Mouse (Mus musculus) liver, embryonic 16.5 days (tissue): ENCODE measurements around the gene Prss56. TPM values are rescaled to one million over a fixed set of nuclear protein-coding genes. Genes with fewer than 3 reads are reported as not detected.

Experiments used
- ATAC-seq: fragments of 200-750 bp; cut with Nextera tagmentation; 2 replicates; pipeline ENCODE4 v1.8.0; 2017; ENCODE audit warnings: low read depth, mild to moderate bottlenecking, moderate number of reproducible peaks, moderate library complexity
- H3K27ac ChIP-seq: fragments of 300-500 bp; sonication (generic); 2 replicates; pipeline ENCODE4 v1.5.1; 2014; ENCODE audit warnings: mild to moderate bottlenecking, low read length
- H3K27me3 ChIP-seq: fragments of 300-500 bp; sonication (generic); 2 replicates; pipeline ENCODE4 v1.6.1; 2014; ENCODE audit warnings: low read depth, low read length, mixed read lengths; ENCODE audit not compliant: control insufficient read depth, insufficient read depth
- H3K36me3 ChIP-seq: fragments of 300-500 bp; sonication (generic); 2 replicates; pipeline ENCODE4 v1.6.1; 2014; ENCODE audit warnings: mild to moderate bottlenecking; ENCODE audit not compliant: control insufficient read depth, insufficient read depth
- H3K4me1 ChIP-seq: fragments of 300-500 bp; sonication (generic); 2 replicates; pipeline ENCODE4 v1.6.1; 2014; ENCODE audit warnings: low read depth, low read length, mixed read lengths; ENCODE audit not compliant: control insufficient read depth
- H3K4me2 ChIP-seq: fragments of 300-500 bp; sonication (generic); 2 replicates; pipeline ENCODE4 v1.6.1; 2014; ENCODE audit warnings: low read depth, low read length, mixed read lengths
- H3K4me3 ChIP-seq: fragments of 300-500 bp; sonication (generic); 2 replicates; pipeline ENCODE4 v1.5.1; 2014; ENCODE audit warnings: low read depth, mild to moderate bottlenecking, low read length
- H3K9ac ChIP-seq: fragments of 300-500 bp; sonication (generic); 2 replicates; pipeline ENCODE4 v1.6.1; 2014; ENCODE audit warnings: low read depth, low read length
- H3K9me3 ChIP-seq: fragments of 300-500 bp; sonication (generic); replicated peaks from 2 replicates; pipeline ENCODE4 v1.6.1; 2016; ENCODE audit warnings: low read length; ENCODE audit not compliant: control insufficient read depth
- WGBS: fragments of 180-500 bp; shearing (Covaris S2); extraction: QIAGEN DNeasy Blood & Tissue Kit; methylation state at CpG from one replicate; pipeline ENCODE4 v1.1.7; 2014; ENCODE audit not compliant: insufficient replicate concordance; 5-methylcytosine and 5-hydroxymethylcytosine counted together
- polyA plus RNA-seq: library from polyadenylated mRNA; unstranded; fragments of >200 nt; fragmentation: Nextera tagmentation; extraction: Ambion mirVana; gene quantifications from 2 replicates; pipeline ENCODE4 v1.2.1, GENCODE M21; 2015

Prss56 gene
- polyA plus RNA-seq, 1 experiment from 2014 or later, result not detected

GRCm38 (mm10) chr1:87156199-87156587 lies 26.9 kb upstream of the Prss56 start, which contains the start of gene Ecel1:
TSS of gene Ecel1 (minus strand) at chr1:87156521.
- peaks cover 72% of the 10 kb centered on the region for H3K27me3 ChIP-seq
- 2% methylated on average over 12 of the region's 12 CpGs for WGBS
- no peaks in the 10 kb centered on the region for H3K36me3 ChIP-seq
- H3K9ac ChIP-seq, result no peak within 1 kb of the TSS
- H3K4me2 ChIP-seq, result no peak within 1 kb of the TSS
- H3K9me3 ChIP-seq, result no peaks in the 10 kb centered on the region
- H3K4me1 ChIP-seq, result no peaks in the 10 kb centered on the region
- no peak within 1 kb of the TSS for H3K27ac ChIP-seq
- no peak within 1 kb of the TSS for H3K4me3 ChIP-seq
- no peak for ATAC-seq

GRCm38 (mm10) chr1:87159396-87159795 lies 23.7 kb upstream of the Prss56 start:
- WGBS, result 40% methylated on average over 3 of the region's 3 CpGs
- H3K27ac ChIP-seq, result no peak overlapping the region
- H3K27me3 ChIP-seq, result peaks cover 40% of the 10 kb centered on the region

GRCm38 (mm10) chr1:87164164-87164795 lies 18.8 kb upstream of the Prss56 start:
- no peak for ATAC-seq
- Histone ChIP-seq H3K4me1 (no peaks in the 10 kb centered on the region), H3K27ac (no peak overlapping the region), H3K4me2 (no peak overlapping the region), H3K9ac (no peak overlapping the region), H3K9me3 (no peaks in the 10 kb centered on the region), H3K27me3 (peaks cover 2% of the 10 kb centered on the region; the same call in 1 of the 2 replicates), H3K36me3 (no peaks in the 10 kb centered on the region), H3K4me3 (no peak overlapping the region)
- WGBS, result 31% methylated on average over 11 of the region's 11 CpGs

More at GRCm38 (mm10) chr1:87159396-87159795, 23.7 kb upstream of the Prss56 start:
- no peak overlapping the region for H3K9ac ChIP-seq
- H3K4me3 ChIP-seq, result no peak overlapping the region
- H3K36me3 ChIP-seq, result no peaks in the 10 kb centered on the region
- no peak overlapping the region for H3K4me2 ChIP-seq
- ATAC-seq, result no peak
- H3K4me1 ChIP-seq, result no peaks in the 10 kb centered on the region
- H3K9me3 ChIP-seq, result no peaks in the 10 kb centered on the region

GRCm38 (mm10) chr1:87164796-87165184 lies 18.3 kb upstream of the Prss56 start:
- ATAC-seq, result no peak
- Histone ChIP-seq H3K27me3 (peaks cover 3% of the 10 kb centered on the region; the same call in 1 of the 2 replicates), H3K9me3 (no peaks in the 10 kb centered on the region), H3K9ac (no peak overlapping the region), H3K4me3 (no peak overlapping the region), H3K27ac (no peak overlapping the region), H3K36me3 (no peaks in the 10 kb centered on the region), H3K4me2 (no peak overlapping the region), H3K4me1 (no peaks in the 10 kb centered on the region)
- 44% methylated on average over 9 of the region's 9 CpGs for WGBS

- no peaks in the 10 kb centered on the region for H3K36me3 ChIP-seq
- no peak overlapping the region for H3K4me3 ChIP-seq
- H3K4me2 ChIP-seq, result no peak overlapping the region
- H3K9me3 ChIP-seq, result no peaks in the 10 kb centered on the region
- 17% methylated on average over 19 of the region's 19 CpGs for WGBS
- peaks cover 16% of the 10 kb centered on the region for H3K27me3 ChIP-seq
- H3K4me1 ChIP-seq, result no peaks in the 10 kb centered on the region; the same call in 1 of the 2 replicates
- H3K27ac ChIP-seq, result no peak overlapping the region
- H3K9ac ChIP-seq, result no peak overlapping the region
- ATAC-seq, result no peak
Measured at GRCm38 (mm10) chr1:87170458-87170857, 12.7 kb upstream of the Prss56 start.

- no peak overlapping the region for H3K4me2 ChIP-seq
- peaks cover 14% of the 10 kb centered on the region for H3K27me3 ChIP-seq
- H3K27ac ChIP-seq, result no peak overlapping the region
- ATAC-seq, result no peak
- no peaks in the 10 kb centered on the region for H3K9me3 ChIP-seq
- no peaks in the 10 kb centered on the region; the same call in 1 of the 2 replicates for H3K4me1 ChIP-seq
- 47% methylated on average over 1 of the region's 1 CpGs for WGBS
- H3K4me3 ChIP-seq, result no peak overlapping the region
- no peak overlapping the region for H3K9ac ChIP-seq
- H3K36me3 ChIP-seq, result no peaks in the 10 kb centered on the region
Measured at GRCm38 (mm10) chr1:87171312-87171711, 11.8 kb upstream of the Prss56 start.

- Histone ChIP-seq H3K36me3 (no peaks in the 10 kb centered on the region), H3K27me3 (peaks cover 14% of the 10 kb centered on the region), H3K4me3 (no peak overlapping the region), H3K4me2 (no peak overlapping the region), H3K27ac (no peak overlapping the region), H3K4me1 (no peaks in the 10 kb centered on the region; the same call in 1 of the 2 replicates), H3K9ac (no peak overlapping the region), H3K9me3 (no peaks in the 10 kb centered on the region)
- 46% methylated on average over 9 of the region's 9 CpGs for whole genome bisulfite sequencing
- ATAC-seq, result no peak
Measured at GRCm38 (mm10) chr1:87172316-87172715, 10.8 kb upstream of the Prss56 start.

- no peak overlapping the region for H3K4me2 ChIP-seq
- no peaks in the 10 kb centered on the region for H3K9me3 ChIP-seq
- no peak overlapping the region for H3K9ac ChIP-seq
- H3K36me3 ChIP-seq, result no peaks in the 10 kb centered on the region
- no peak overlapping the region for H3K4me3 ChIP-seq
- H3K27me3 ChIP-seq, result peaks cover 14% of the 10 kb centered on the region
- ATAC-seq, result peak; percentile 64; the same call in 1 of the 2 replicates
- H3K4me1 ChIP-seq, result no peaks in the 10 kb centered on the region; the same call in 1 of the 2 replicates
- H3K27ac ChIP-seq, result no peak overlapping the region
- WGBS, result 22% methylated on average over 28 of the region's 28 CpGs
Measured at GRCm38 (mm10) chr1:87174006-87174955, 8.8 kb upstream of the Prss56 start.
